Mouse (Mus musculus) heart, embryonic 15.5 days (tissue): Measurements from ENCODE around the gene Zfp148. TPM values are rescaled to one million over a fixed set of nuclear protein-coding genes. Genes with fewer than 3 reads are reported as not detected.
"Not testable (repeated sequence)": the region's sequence is repeated elsewhere in the genome, so short reads cannot be mapped to it uniquely, and the experiment has no call there.

ENCODE experiments used
- ATAC-seq: fragments of 200-750 bp; cut with Nextera tagmentation; replicated peaks from 2 replicates; pipeline ENCODE4 v1.8.0; 2017; ENCODE audit warnings: low read depth, moderate TSS enrichment; ENCODE audit not compliant: insufficient number of reproducible peaks, insufficient read depth, low FRiP score
- H3K27ac ChIP-seq: fragments of 300-500 bp; sonication (generic); 2 replicates; pipeline ENCODE4 v1.5.1; 2015; ENCODE audit warnings: mild to moderate bottlenecking, inconsistent platforms
- H3K27me3 ChIP-seq: fragments of 300-500 bp; sonication (generic); 2 replicates; pipeline ENCODE4 v1.6.1; 2015; ENCODE audit warnings: inconsistent platforms
- H3K36me3 ChIP-seq: fragments of 300-500 bp; sonication (generic); 2 replicates; pipeline ENCODE4 v1.6.1; 2015; ENCODE audit warnings: mild to moderate bottlenecking, inconsistent platforms
- H3K4me1 ChIP-seq: fragments of 300-500 bp; sonication (generic); replicated peaks from 2 replicates; pipeline ENCODE4 v1.6.1; 2015; ENCODE audit warnings: inconsistent platforms
- H3K4me2 ChIP-seq: fragments of 300-500 bp; sonication (generic); 2 replicates; pipeline ENCODE4 v1.6.1; 2015; ENCODE audit warnings: inconsistent platforms, mild to moderate bottlenecking, moderate library complexity
- H3K4me3 ChIP-seq: fragments of 300-500 bp; sonication (generic); 2 replicates; pipeline ENCODE4 v1.5.1; 2015; ENCODE audit warnings: mild to moderate bottlenecking, inconsistent platforms
- H3K9ac ChIP-seq: fragments of 300-500 bp; sonication (generic); 2 replicates; pipeline ENCODE4 v1.6.1; 2015; ENCODE audit warnings: mild to moderate bottlenecking, inconsistent platforms
- H3K9me3 ChIP-seq: fragments of 300-500 bp; sonication (generic); replicated peaks from 2 replicates; pipeline ENCODE4 v1.6.1; 2016; ENCODE audit warnings: inconsistent platforms
- WGBS: fragments of 180-500 bp; shearing (Covaris S2); methylation state at CpG from one replicate; pipeline ENCODE4 v1.1.7; 2015; ENCODE audit warnings: mixed read lengths; 5-methylcytosine and 5-hydroxymethylcytosine counted together
- polyA plus RNA-seq: library from polyadenylated mRNA; unstranded; fragments of >200 nt; fragmentation: Nextera tagmentation; extraction: Ambion mirVana; gene quantifications from 2 replicates; pipeline ENCODE4 v1.2.1, GENCODE M21; 2015

Zfp148 gene
- polyA plus RNA-seq, 1 experiment from 2014 or later: 38.0 TPM

GRCm38 (mm10) chr16:33509231-33509630 lies 128.6 kb downstream of the Zfp148 start:
- not testable (repeated sequence) for H3K9me3 ChIP-seq, H3K9ac ChIP-seq, H3K36me3 ChIP-seq, H3K4me1 ChIP-seq, ATAC-seq, H3K27ac ChIP-seq, H3K4me2 ChIP-seq, H3K27me3 ChIP-seq, H3K4me3 ChIP-seq
- WGBS: 87% methylated on average over 2 of the region's 2 CpGs

GRCm38 (mm10) chr16:33510856-33511255 lies 130.2 kb downstream of the Zfp148 start:
- H3K9me3 ChIP-seq, H3K4me3 ChIP-seq, H3K4me2 ChIP-seq, H3K27me3 ChIP-seq, H3K27ac ChIP-seq, ATAC-seq, H3K4me1 ChIP-seq, H3K9ac ChIP-seq, H3K36me3 ChIP-seq: not testable (repeated sequence)
- 86% methylated on average over 4 of the region's 4 CpGs for WGBS

- WGBS: 66% methylated on average over 6 of the region's 6 CpGs
- H3K4me3 ChIP-seq: no peak overlapping the region
- H3K4me1 ChIP-seq: peaks cover 10% of the 10 kb centered on the region
- no peak overlapping the region for H3K4me2 ChIP-seq
- 0 out of 2 replicates have a peak, but pooled peaks cover 3% of the 10 kb centered on the region for H3K27me3 ChIP-seq
- no peak overlapping the region for H3K9ac ChIP-seq
- no peaks in the 10 kb centered on the region for H3K9me3 ChIP-seq
- H3K36me3 ChIP-seq: no peaks in the 10 kb centered on the region
- ATAC-seq: no peak
- no peak overlapping the region for H3K27ac ChIP-seq
Observed at GRCm38 (mm10) chr16:33512555-33512954, 131.9 kb downstream of the Zfp148 start.

GRCm38 (mm10) chr16:33516807-33517565 lies 136.3 kb downstream of the Zfp148 start, which contains the start of gene Slc12a8:
TSS of gene Slc12a8 (plus strand) at chr16:33517328.
- peak within 1 kb of the TSS; percentile 42 for H3K9ac ChIP-seq
- H3K4me1 ChIP-seq: peaks cover 16% of the 10 kb centered on the region
- peak within 1 kb of the TSS; percentile 52 for H3K4me3 ChIP-seq
- peak within 1 kb of the TSS; percentile 95 for H3K4me2 ChIP-seq
- no peaks in the 10 kb centered on the region for H3K9me3 ChIP-seq
- WGBS: 5% methylated on average over 27 of the region's 27 CpGs
- ATAC-seq: no peak
- H3K27ac ChIP-seq: no peak within 1 kb of the TSS
- H3K36me3 ChIP-seq: no peaks in the 10 kb centered on the region
- 0 out of 2 replicates have a peak, but pooled peaks cover 3% of the 10 kb centered on the region for H3K27me3 ChIP-seq

DNA sequence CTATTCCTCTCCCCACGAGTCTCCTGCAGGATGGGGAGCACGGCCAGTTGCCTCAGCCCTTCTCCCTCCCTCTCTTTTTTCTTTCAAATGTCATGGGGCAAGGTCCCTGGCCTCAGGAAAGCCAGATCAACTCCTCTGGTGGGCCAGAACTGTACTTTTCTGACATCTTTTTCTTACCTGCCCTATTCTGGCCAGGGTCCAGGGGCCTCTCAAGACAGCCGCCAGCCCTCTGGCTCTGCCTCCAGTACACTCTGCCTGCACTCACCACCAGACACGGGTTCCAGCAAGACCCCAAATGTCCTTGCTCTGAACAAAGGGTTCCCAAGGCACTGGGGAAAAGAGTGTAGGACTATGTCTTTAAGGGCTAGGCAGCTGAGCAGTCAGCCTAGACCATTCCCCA lies 137.0 kb downstream of the Zfp148 start:
- H3K27me3 ChIP-seq: 0 out of 2 replicates have a peak, but pooled peaks cover 3% of the 10 kb centered on the region
- H3K36me3 ChIP-seq: no peaks in the 10 kb centered on the region
- H3K9ac ChIP-seq: peak overlapping the region; percentile 42
- no peak for ATAC-seq
- H3K4me2 ChIP-seq: peak overlapping the region; percentile 95
- WGBS: 13% methylated on average over 4 of the region's 4 CpGs
- no peak overlapping the region for H3K27ac ChIP-seq
- H3K4me1 ChIP-seq: peaks cover 16% of the 10 kb centered on the region
- H3K9me3 ChIP-seq: no peaks in the 10 kb centered on the region
- peak overlapping the region; percentile 52 for H3K4me3 ChIP-seq

DNA sequence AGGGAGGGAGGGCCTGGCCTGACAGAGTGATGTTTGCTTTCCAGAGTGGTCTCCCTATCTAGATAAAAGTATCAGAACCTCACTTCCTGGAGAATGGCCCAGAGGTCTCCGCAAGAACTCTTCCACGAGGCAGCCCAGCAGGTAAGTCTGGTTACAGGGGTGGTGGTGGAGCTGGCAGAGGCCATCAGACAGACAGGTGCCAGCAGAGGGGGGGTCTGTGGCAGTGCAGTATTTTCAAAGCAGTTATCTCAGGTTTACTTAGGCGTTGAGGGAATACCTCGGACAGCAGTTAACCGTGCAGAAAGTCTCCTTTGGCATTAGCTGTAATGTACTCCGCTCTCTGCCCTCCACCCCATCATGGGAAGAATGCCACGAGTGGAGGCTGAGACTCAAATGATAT lies 137.6 kb downstream of the Zfp148 start:
- H3K4me1 ChIP-seq: peaks cover 16% of the 10 kb centered on the region
- no peak for ATAC-seq

GRCm38 (mm10) chr16:33519916-33520568 lies 139.4 kb downstream of the Zfp148 start:
- peaks cover 16% of the 10 kb centered on the region for H3K4me1 ChIP-seq
- ATAC-seq: no peak
- no peak overlapping the region for H3K27ac ChIP-seq
- no peaks in the 10 kb centered on the region for H3K9me3 ChIP-seq
- H3K9ac ChIP-seq: no peak overlapping the region
- 63% methylated on average over 6 of the region's 6 CpGs for WGBS
- H3K36me3 ChIP-seq: no peaks in the 10 kb centered on the region
- no peak overlapping the region for H3K4me2 ChIP-seq
- no peak overlapping the region for H3K4me3 ChIP-seq
- H3K27me3 ChIP-seq: 0 out of 2 replicates have a peak, but pooled peaks cover 3% of the 10 kb centered on the region

More for the DNA sequence above, 137.6 kb downstream of the Zfp148 start:
- H3K27ac ChIP-seq: no peak overlapping the region
- H3K27me3 ChIP-seq: 0 out of 2 replicates have a peak, but pooled peaks cover 3% of the 10 kb centered on the region
- 50% methylated on average over 7 of the region's 7 CpGs for WGBS
- H3K4me2 ChIP-seq: no peak overlapping the region
- H3K36me3 ChIP-seq: no peaks in the 10 kb centered on the region
- no peak overlapping the region for H3K4me3 ChIP-seq
- no peaks in the 10 kb centered on the region for H3K9me3 ChIP-seq
- H3K9ac ChIP-seq: no peak overlapping the region

DNA sequence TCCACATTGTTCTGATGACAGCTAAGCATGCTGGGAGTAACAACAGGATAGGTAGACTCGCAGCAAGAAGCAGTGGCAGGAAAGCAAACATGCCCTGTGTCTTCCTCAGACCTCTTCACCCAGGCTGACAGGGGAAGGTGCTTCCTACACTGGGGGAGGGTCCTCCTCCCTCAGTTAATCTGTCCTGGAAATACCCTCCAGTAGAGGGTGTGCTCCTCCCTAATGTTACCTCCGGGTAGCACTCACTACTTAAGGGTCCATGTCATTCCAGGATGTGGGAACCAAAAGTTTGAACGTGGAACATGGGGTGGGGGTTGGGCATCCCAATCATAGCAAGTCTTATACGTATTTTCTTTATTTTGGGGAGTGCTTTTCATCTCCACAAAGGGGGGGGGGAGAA lies 141.9 kb downstream of the Zfp148 start:
- H3K9me3 ChIP-seq: no peaks in the 10 kb centered on the region
- H3K36me3 ChIP-seq: no peaks in the 10 kb centered on the region
- H3K27me3 ChIP-seq: 0 out of 2 replicates have a peak, but pooled peaks cover under 1% of the 10 kb centered on the region
- 45% methylated on average over 4 of the region's 4 CpGs for WGBS
- no peak overlapping the region for H3K4me3 ChIP-seq
- no peak overlapping the region for H3K9ac ChIP-seq
- H3K4me1 ChIP-seq: peaks cover 7% of the 10 kb centered on the region
- H3K27ac ChIP-seq: no peak overlapping the region
- ATAC-seq: no peak
- no peak overlapping the region for H3K4me2 ChIP-seq

- no peak for ATAC-seq
- peaks cover 2% of the 10 kb centered on the region; the same call in 1 of the 2 replicates for H3K4me1 ChIP-seq
- H3K36me3 ChIP-seq: no peaks in the 10 kb centered on the region
- no peak overlapping the region for H3K4me2 ChIP-seq
- 73% methylated on average over 10 of the region's 10 CpGs for WGBS
- H3K27ac ChIP-seq: no peak overlapping the region
- H3K9ac ChIP-seq: no peak overlapping the region
- H3K27me3 ChIP-seq: no peaks in the 10 kb centered on the region
- H3K9me3 ChIP-seq: no peaks in the 10 kb centered on the region
- no peak overlapping the region for H3K4me3 ChIP-seq
Observed at GRCm38 (mm10) chr16:33523571-33523970, 142.9 kb downstream of the Zfp148 start.

DNA sequence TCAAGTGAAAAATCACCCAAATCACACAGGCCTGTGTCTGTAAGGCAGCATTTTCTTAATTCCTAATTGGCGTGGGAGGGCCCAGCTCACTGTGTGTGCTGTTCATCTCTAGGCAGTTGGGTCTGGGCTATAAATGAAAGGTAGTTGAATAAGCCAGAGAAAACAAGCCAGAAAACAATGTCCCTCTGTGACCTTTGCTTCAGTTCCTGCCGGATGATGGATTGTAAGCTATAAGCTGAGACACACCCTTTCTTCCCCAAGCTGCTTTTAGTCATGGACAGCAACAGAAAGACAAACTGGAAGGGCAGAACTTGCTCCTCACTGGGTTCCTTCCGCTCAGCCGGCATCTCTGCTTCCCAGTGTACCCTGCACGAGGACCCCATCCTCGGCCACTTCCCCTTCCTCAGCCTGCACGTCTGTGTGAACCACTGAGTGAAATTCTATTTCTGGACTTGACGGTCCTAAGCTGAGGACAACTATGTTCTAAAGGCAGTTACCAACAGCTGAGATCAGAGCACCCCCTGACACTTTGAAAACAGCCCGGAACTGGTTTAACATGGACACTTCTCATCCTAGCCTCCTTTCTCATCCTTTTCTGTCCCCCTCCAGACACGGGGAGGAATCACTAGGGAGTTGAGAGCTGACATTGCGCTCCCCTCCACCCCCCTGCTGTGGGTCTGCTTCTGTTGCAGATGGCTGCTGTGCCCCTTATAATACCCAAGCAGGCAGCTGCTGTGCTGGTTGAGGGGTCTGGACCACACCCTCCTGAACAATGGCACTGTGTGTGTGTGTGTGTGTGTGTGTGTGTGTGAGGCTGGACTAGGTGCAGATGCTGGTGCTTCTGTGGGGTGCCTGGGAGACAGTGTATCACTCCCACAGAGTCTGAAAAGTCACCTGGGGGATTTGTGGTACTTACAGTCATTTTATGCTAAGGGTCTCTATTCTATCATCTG lies 149.1 kb downstream of the Zfp148 start:
- H3K27ac ChIP-seq: no peak overlapping the region
- H3K4me2 ChIP-seq: no peak overlapping the region
- no peaks in the 10 kb centered on the region for H3K9me3 ChIP-seq
- H3K9ac ChIP-seq: no peak overlapping the region
- no peak overlapping the region for H3K4me3 ChIP-seq
- H3K36me3 ChIP-seq: no peaks in the 10 kb centered on the region
- ATAC-seq: no peak
- WGBS: 53% methylated on average over 11 of the region's 11 CpGs
- no peaks in the 10 kb centered on the region for H3K27me3 ChIP-seq
- 0 out of 2 replicates have a peak, but pooled peaks cover 2% of the 10 kb centered on the region for H3K4me1 ChIP-seq

DNA sequence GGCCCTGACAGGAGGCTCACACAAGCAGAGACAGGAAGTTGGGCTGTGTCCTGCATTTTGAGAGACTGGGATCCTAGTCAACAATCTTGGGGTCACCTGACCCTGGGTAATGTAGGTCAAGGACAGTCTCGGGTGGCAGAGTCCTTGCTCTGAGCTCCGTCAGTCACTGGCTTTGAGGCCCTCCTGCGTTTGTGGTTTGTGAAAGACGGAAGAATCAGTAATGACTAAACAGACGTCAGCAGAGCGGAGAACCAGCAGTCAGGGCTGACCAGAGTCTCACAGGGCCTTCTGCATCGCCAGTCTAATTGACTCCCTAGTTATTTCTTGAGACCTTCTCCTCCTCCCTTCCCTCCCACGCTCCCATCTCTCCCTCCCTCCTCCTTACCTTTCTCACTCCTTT lies 150.5 kb downstream of the Zfp148 start:
- no peak overlapping the region for H3K4me3 ChIP-seq
- no peak overlapping the region for H3K27ac ChIP-seq
- H3K36me3 ChIP-seq: no peaks in the 10 kb centered on the region
- no peak overlapping the region for H3K4me2 ChIP-seq
- no peak for ATAC-seq
- H3K27me3 ChIP-seq: no peaks in the 10 kb centered on the region
- no peaks in the 10 kb centered on the region for H3K9me3 ChIP-seq
- H3K9ac ChIP-seq: no peak overlapping the region
- WGBS: 67% methylated on average over 8 of the region's 8 CpGs
- H3K4me1 ChIP-seq: 0 out of 2 replicates have a peak, but pooled peaks cover 2% of the 10 kb centered on the region
